Mouse (Mus musculus) G1E-ER4 (cell line): ENCODE results near the gene Tollip. TPM values are rescaled to one million over a fixed set of nuclear protein-coding genes. Genes with fewer than 3 reads are reported as not detected.

ENCODE experiments used
- GATA1 ChIP-seq: IDR thresholded peaks from one replicate; pipeline ENCODE4 v1.8.0; 2012; ENCODE audit warnings: low read length, inconsistent platforms
- polyA plus RNA-seq: library from polyadenylated mRNA; stranded (reverse); fragments of >175 nt; gene quantifications from 2 replicates; pipeline ENCODE4 v1.2.3, GENCODE M21; 2012

Gene Tollip
- polyA plus RNA-seq, 1 experiment, result 70.2 TPM

GRCm38 (mm10) chr7:141948045-141948444, 29.7 kb upstream of the Tollip start:
- TF ChIP-seq GATA1, result no peak

GRCm38 (mm10) chr7:141947512-141947911, 29.2 kb upstream of the Tollip start:
- no peak for TF ChIP-seq GATA1

GRCm38 (mm10) chr7:141945927-141946326, 27.6 kb upstream of the Tollip start:
- TF ChIP-seq GATA1, result no peak

GRCm38 (mm10) chr7:141943444-141943843, 25.1 kb upstream of the Tollip start:
- no peak for TF ChIP-seq GATA1

- TF ChIP-seq GATA1, result no peak
These were observed 16.6 kb upstream of the Tollip start for GRCm38 (mm10) chr7:141934951-141935350.

- TF ChIP-seq GATA1, result no peak
These were observed 16.0 kb upstream of the Tollip start for GRCm38 (mm10) chr7:141934128-141934898.

- TF ChIP-seq GATA1, result no peak
These were observed 10.3 kb upstream of the Tollip start for GRCm38 (mm10) chr7:141928642-141929041.

- TF ChIP-seq GATA1, result no peak
These were observed 6.6 kb upstream of the Tollip start for GRCm38 (mm10) chr7:141924917-141925316.

GRCm38 (mm10) chr7:141911305-141911704, 7.0 kb downstream of the Tollip start:
- no peak for TF ChIP-seq GATA1

GRCm38 (mm10) chr7:141908591-141908990, 9.7 kb downstream of the Tollip start:
- no peak for TF ChIP-seq GATA1

GRCm38 (mm10) chr7:141902791-141903190, 15.5 kb downstream of the Tollip start:
- no peak for TF ChIP-seq GATA1

GRCm38 (mm10) chr7:141902269-141902729, 16.0 kb downstream of the Tollip start:
- no peak for TF ChIP-seq GATA1

- TF ChIP-seq GATA1, result no peak
These were observed 16.5 kb downstream of the Tollip start for GRCm38 (mm10) chr7:141901825-141902224.

GRCm38 (mm10) chr7:141892151-141892550, 26.2 kb downstream of the Tollip start:
- no peak for TF ChIP-seq GATA1

- no peak for TF ChIP-seq GATA1
These were observed 39.5 kb downstream of the Tollip start for GRCm38 (mm10) chr7:141878813-141879212.

- no peak for TF ChIP-seq GATA1
These were observed 43.4 kb downstream of the Tollip start for GRCm38 (mm10) chr7:141874891-141875290.

GRCm38 (mm10) chr7:141870553-141870952, 47.8 kb downstream of the Tollip start:
- TF ChIP-seq GATA1, result no peak
